In genomic region chr15:25364160-25364818, GRCm38 (mm10) we compare ENCODE assay signal across 8 mouse cellular contexts. TPM values are rescaled to one million over a fixed set of nuclear protein-coding genes. Genes with fewer than 3 reads are reported as not detected.
DNase-seq lines count a peak whose midpoint lies in the region; ATAC-seq and TF ChIP-seq lines count a peak whose summit lies in the region.

No protein-coding gene starts in this region.

- ATAC-seq in heart, embryonic 15.5 days (replicated peaks; ENCODE audit: insufficient number of reproducible peaks, insufficient read depth, low FRiP score, low read depth) = peak; percentile 79
- ATAC-seq in midbrain, embryonic 16.5 days = 0 out of 2 replicates have a peak, but pooled peaks have one; percentile 18

- H3K9ac ChIP-seq in heart, embryonic 15.5 days = peak overlapping the region; percentile 60
- H3K9ac ChIP-seq in midbrain, embryonic 16.5 days (ENCODE audit: low read depth, low read length) = peak overlapping the region; percentile 63

- peak overlapping the region; percentile 9 for H3K4me3 ChIP-seq in bone marrow, adult 2 months (replicated peaks; ENCODE audit: control insufficient read depth, low read depth, low read length)
- H3K4me3 ChIP-seq in heart, embryonic 15.5 days = peak overlapping the region; percentile 50
- H3K4me3 ChIP-seq in midbrain, embryonic 16.5 days (ENCODE audit: low read depth, low read length) = peak overlapping the region; percentile 17

- no peak for TF ChIP-seq CTCF in bone marrow, adult 2 months (IDR thresholded peaks at IDR 0.05; ENCODE audit: control insufficient read depth, insufficient read depth, low read length)

- TF ChIP-seq POLR2A in bone marrow, adult 2 months (IDR thresholded peaks at IDR 0.05; ENCODE audit: borderline replicate concordance, control insufficient read depth, low read depth, low read length) = no peak

- no peaks in the 10 kb centered on the region for H3K9me3 ChIP-seq in heart, embryonic 15.5 days (replicated peaks)
- H3K9me3 ChIP-seq in midbrain, embryonic 16.5 days (replicated peaks; ENCODE audit: control insufficient read depth, low read length, poor library complexity, severe bottlenecking) = no peaks in the 10 kb centered on the region

- WGBS in bone marrow, adult 2 months = 75% methylated on average over 97 of the region's 97 CpGs
- WGBS in heart, embryonic 15.5 days = 16% methylated on average over 91 of the region's 97 CpGs
- 5% methylated on average over 87 of the region's 97 CpGs for WGBS in midbrain, embryonic 16.5 days

- peak overlapping the region; percentile 84 for H3K4me2 ChIP-seq in heart, embryonic 15.5 days
- H3K4me2 ChIP-seq in midbrain, embryonic 16.5 days (ENCODE audit: low read length) = peak overlapping the region; percentile 55

- H3K27ac ChIP-seq in bone marrow, adult 2 months (ENCODE audit: control insufficient read depth, insufficient read depth, low read depth, low read length, poor library complexity) = peak overlapping the region; percentile 9; the same call in 1 of the 2 replicates
- no peak overlapping the region for H3K27ac ChIP-seq in heart, embryonic 15.5 days
- peak overlapping the region; percentile 73 for H3K27ac ChIP-seq in midbrain, embryonic 16.5 days (ENCODE audit: low read length)

- H3K27me3 ChIP-seq in heart, embryonic 15.5 days = 0 out of 2 replicates have a peak, but pooled peaks cover 4% of the 10 kb centered on the region
- no peaks in the 10 kb centered on the region for H3K27me3 ChIP-seq in midbrain, embryonic 16.5 days (ENCODE audit: control insufficient read depth, insufficient read depth, low read depth, low read length)

- H3K36me3 ChIP-seq in heart, embryonic 15.5 days = no peaks in the 10 kb centered on the region
- peaks cover 10% of the 10 kb centered on the region; the same call in 1 of the 2 replicates for H3K36me3 ChIP-seq in midbrain, embryonic 16.5 days (ENCODE audit: control insufficient read depth, insufficient read depth, low read length)

- no peaks in the 10 kb centered on the region; the same call in 1 of the 2 replicates for H3K4me1 ChIP-seq in bone marrow, adult 2 months (ENCODE audit: control insufficient read depth, insufficient read depth, low read length)
- 0 out of 2 replicates have a peak, but pooled peaks cover 6% of the 10 kb centered on the region for H3K4me1 ChIP-seq in heart, embryonic 15.5 days (replicated peaks)
- peaks cover 57% of the 10 kb centered on the region for H3K4me1 ChIP-seq in midbrain, embryonic 16.5 days (ENCODE audit: control insufficient read depth, insufficient read depth, low read length)

- DNase-seq in kidney, adult 18-20 months = peak; percentile 15
- DNase-seq in kidney, adult 11 months = no peak
- peak; percentile 3 to 41 for DNase-seq in kidney, postnatal 36 days
- no peak for DNase-seq in T-cell, adult 2 months (ENCODE audit: low spot score)
- DNase-seq in right cerebral cortex, postnatal 36 days (ENCODE audit: low spot score in 2 of 2) = no peak

RNA-seq across cellular contexts. Expression of gene Basp1, which starts 49.3 kb away (rescaled TPM):
- 4.5 and 6.5 TPM in 2 replicates for polyA plus RNA-seq in bone marrow, adult 2 months (2011; ENCODE audit: insufficient read depth, insufficient read length, low replicate concordance, missing spikeins)
- 7.8 and 13.3 TPM in 2 replicates for polyA plus RNA-seq in heart, embryonic 15.5 days (2015; fragmentation: Nextera tagmentation; extraction: Ambion mirVana)
- 213 and 240 TPM in 2 replicates for polyA plus RNA-seq in midbrain, embryonic 16.5 days (2015; fragmentation: Nextera tagmentation; extraction: Ambion mirVana)

Comparison
In these comparisons a context has a peak if more than half of its experiments do, and no peak if none do; other contexts are left out.
1. DNase-seq: peak in kidney, adult 18-20 months (single experiment) and kidney, postnatal 36 days (2 of 2); none in kidney, adult 11 months (single experiment), T-cell, adult 2 months (single experiment) and right cerebral cortex, postnatal 36 days (0 of 2).
2. RNA of gene Basp1, which starts 49.3 kb away (polyA plus RNA-seq): 213 to 240 TPM in midbrain, embryonic 16.5 days; 7.8 to 13.3 TPM in heart, embryonic 15.5 days and 4.5 to 6.5 TPM in bone marrow, adult 2 months; every median in the first group is over 10 times any median in the second.
3. Peak in every context shown above with its lines, with median percentiles within 50 percentile points of each other: H3K4me3 ChIP-seq.